Mouse (Mus musculus) MEL (cell line): Measurements from ENCODE around the gene Mettl27. TPM values are rescaled to one million over a fixed set of nuclear protein-coding genes. Genes with fewer than 3 reads are reported as not detected.

Experiments
- DNase-seq: peaks from one replicate; pipeline ENCODE4 v3.0.0; 2011; ENCODE audit warnings: low read depth, low spot score
- H3K27ac ChIP-seq: 2 replicates; pipeline ENCODE4 v1.5.1; 2012; ENCODE audit warnings: low read depth, mild to moderate bottlenecking, control low read depth, low read length, moderate library complexity; ENCODE audit not compliant: control insufficient read depth
- H3K27me3 ChIP-seq, 2 experiments: fragments of 150-350 bp in 1 of 2; sonication (generic) in 1 of 2; 2 replicates each; pipeline ENCODE4 v1.6.1; 2012; ENCODE audit warnings: low read length in 2 of 2, mild to moderate bottlenecking in 2 of 2, improper control_type of control experiment in 1 of 2, moderate library complexity in 1 of 2; ENCODE audit not compliant: insufficient read depth in 2 of 2, control insufficient read depth in 1 of 2
- H3K36me3 ChIP-seq, 2 experiments: 2 replicates each; pipeline ENCODE4 v1.6.1; 2012 to 2014; ENCODE audit warnings: low read length in 2 of 2, improper control_type of control experiment in 1 of 2, inconsistent platforms in 1 of 2, mild to moderate bottlenecking in 1 of 2; ENCODE audit not compliant: insufficient read depth in 2 of 2, control insufficient read depth in 1 of 2
- H3K4me1 ChIP-seq, 2 experiments: fragments of 150-350 bp in 1 of 2; sonication (generic) in 1 of 2; 2 replicates each; pipeline ENCODE4 v1.6.1; 2012; ENCODE audit warnings: low read length in 2 of 2, improper control_type of control experiment in 1 of 2, mild to moderate bottlenecking in 1 of 2; ENCODE audit not compliant: insufficient read depth in 2 of 2, control insufficient read depth in 1 of 2
- H3K4me3 ChIP-seq, 2 experiments: fragments of 150-350 bp in 1 of 2; sonication (generic) in 1 of 2; 2 replicates each; pipeline ENCODE4 v1.5.1; 2012; ENCODE audit warnings: low read depth in 2 of 2, low read length in 2 of 2, mild to moderate bottlenecking in 2 of 2, moderate library complexity in 2 of 2, control low read depth in 1 of 2, improper control_type of control experiment in 1 of 2; ENCODE audit not compliant: control insufficient read depth in 1 of 2, insufficient read depth in 1 of 2
- H3K79me2 ChIP-seq: 2 replicates; pipeline ENCODE4 v1.6.1; 2012; ENCODE audit warnings: mild to moderate bottlenecking, low read length, moderate library complexity; ENCODE audit not compliant: control insufficient read depth, poor library complexity, insufficient read depth
- H3K9ac ChIP-seq: 2 replicates; pipeline ENCODE4 v1.6.1; 2012; ENCODE audit warnings: low read depth, mild to moderate bottlenecking, control low read depth, low read length, moderate library complexity; ENCODE audit not compliant: control insufficient read depth, poor library complexity, severe bottlenecking
- H3K9me3 ChIP-seq: fragments of 150-350 bp; sonication (generic); replicated peaks from 2 replicates; pipeline ENCODE4 v1.6.1; 2012; ENCODE audit warnings: mild to moderate bottlenecking, low read length, improper control_type of control experiment, moderate library complexity; ENCODE audit not compliant: insufficient read depth
- CHD2 ChIP-seq: IDR thresholded peaks from 2 replicates; pipeline ENCODE4 v1.6.1; 2011; ENCODE audit warnings: low read length, improper control_type of control experiment
- CTCF ChIP-seq, 3 experiments: IDR thresholded peaks in 2 of 3; conservative IDR thresholded peaks in 1 of 3; 2 replicates each; pipeline ENCODE4 v1.5.1; 2011 to 2012; ENCODE audit warnings: low read length in 3 of 3, low read depth in 2 of 3, mild to moderate bottlenecking in 2 of 3, improper control_type of control experiment in 1 of 3, inconsistent platforms in 1 of 3, mixed read lengths in 1 of 3, moderate library complexity in 1 of 3; ENCODE audit not compliant: control insufficient read depth in 1 of 3, insufficient read depth in 1 of 3, poor library complexity in 1 of 3, severe bottlenecking in 1 of 3
- E2F4 ChIP-seq: IDR thresholded peaks from 2 replicates; pipeline ENCODE4 v1.6.1; 2011; ENCODE audit warnings: low read depth, low read length, improper control_type of control experiment, borderline replicate concordance
- EP300 ChIP-seq, 2 experiments: IDR thresholded peaks; 2 replicates each; pipeline ENCODE4 v1.6.1; 2011; ENCODE audit warnings: improper control_type of control experiment in 2 of 2, low read length in 2 of 2, low read depth in 1 of 2, mild to moderate bottlenecking in 1 of 2
- ETS1 ChIP-seq: IDR thresholded peaks from 2 replicates; pipeline ENCODE4 v1.6.1; 2012; ENCODE audit warnings: low read depth, mild to moderate bottlenecking, inconsistent platforms, low read length, improper control_type of control experiment, moderate library complexity
- GABPA ChIP-seq: IDR thresholded peaks from 2 replicates; pipeline ENCODE4 v1.6.1; 2012; ENCODE audit warnings: low read depth, mild to moderate bottlenecking, inconsistent platforms, low read length, improper control_type of control experiment, moderate library complexity
- HCFC1 ChIP-seq: IDR thresholded peaks from 2 replicates; pipeline ENCODE4 v1.6.1; 2012; ENCODE audit warnings: low read depth, mild to moderate bottlenecking, inconsistent platforms, low read length, improper control_type of control experiment, moderate library complexity
- KAT2A ChIP-seq: conservative IDR thresholded peaks from 2 replicates; pipeline ENCODE4 v1.6.1; 2012; ENCODE audit warnings: low read depth, low read length, improper control_type of control experiment, inconsistent platforms
- MAFK ChIP-seq: IDR thresholded peaks from 2 replicates; pipeline ENCODE4 v1.6.1; 2011; ENCODE audit warnings: low read depth, mild to moderate bottlenecking, low read length, improper control_type of control experiment, borderline replicate concordance
- MAX ChIP-seq: IDR thresholded peaks from 2 replicates; pipeline ENCODE4 v1.6.1; 2011; ENCODE audit warnings: low read length, improper control_type of control experiment
- MAZ ChIP-seq: IDR thresholded peaks from 2 replicates; pipeline ENCODE4 v1.6.1; 2012; ENCODE audit warnings: low read depth, mild to moderate bottlenecking, inconsistent platforms, low read length, improper control_type of control experiment
- MEF2A ChIP-seq: IDR thresholded peaks from 2 replicates; pipeline ENCODE4 v1.6.1; 2014; ENCODE audit warnings: low read depth, mild to moderate bottlenecking, inconsistent platforms, low read length, improper control_type of control experiment; ENCODE audit not compliant: poor library complexity, insufficient replicate concordance, severe bottlenecking; ENCODE audit errors: extremely low read depth
- MYB ChIP-seq: IDR thresholded peaks from 2 replicates; pipeline ENCODE4 v1.6.1; 2011; ENCODE audit warnings: mild to moderate bottlenecking, low read depth, low read length, improper control_type of control experiment
- MYC ChIP-seq: IDR thresholded peaks from 2 replicates; pipeline ENCODE4 v1.6.1; 2011; ENCODE audit warnings: low read depth, mild to moderate bottlenecking, low read length, improper control_type of control experiment, moderate library complexity
- NELFE ChIP-seq: IDR thresholded peaks from 2 replicates; pipeline ENCODE4 v1.6.1; 2011; ENCODE audit warnings: low read depth, low read length, improper control_type of control experiment
- NRF1 ChIP-seq: IDR thresholded peaks from 2 replicates; pipeline ENCODE4 v1.6.1; 2014; ENCODE audit warnings: low read depth, mild to moderate bottlenecking, inconsistent platforms, low read length, improper control_type of control experiment, moderate library complexity; ENCODE audit not compliant: poor library complexity, insufficient read depth, severe bottlenecking
- POLR2A ChIP-seq, 2 experiments: IDR thresholded peaks; 2 replicates each; pipeline ENCODE4 v1.6.1; 2011 to 2012; ENCODE audit warnings: low read length in 2 of 2, mild to moderate bottlenecking in 2 of 2, control low read depth in 1 of 2, improper control_type of control experiment in 1 of 2, low read depth in 1 of 2, moderate library complexity in 1 of 2; ENCODE audit not compliant: control insufficient read depth in 1 of 2, insufficient read depth in 1 of 2, poor library complexity in 1 of 2
- POLR2AphosphoS2 ChIP-seq: IDR thresholded peaks from 2 replicates; pipeline ENCODE4 v1.6.1; 2011; ENCODE audit warnings: low read length, improper control_type of control experiment
- RAD21 ChIP-seq: IDR thresholded peaks from 2 replicates; pipeline ENCODE4 v1.6.1; 2011; ENCODE audit warnings: mild to moderate bottlenecking, low read depth, low read length, improper control_type of control experiment
- TAL1 ChIP-seq: IDR thresholded peaks from 2 replicates; pipeline ENCODE4 v1.6.1; 2012; ENCODE audit warnings: mild to moderate bottlenecking, inconsistent platforms, low read length, moderate library complexity, mixed read lengths
- TBP ChIP-seq: IDR thresholded peaks from 2 replicates; pipeline ENCODE4 v1.8.0; 2011; ENCODE audit warnings: low read depth, low read length, improper control_type of control experiment
- TCF12 ChIP-seq: IDR thresholded peaks from 2 replicates; pipeline ENCODE4 v1.6.1; 2014; ENCODE audit warnings: low read depth, mild to moderate bottlenecking, inconsistent platforms, low read length, improper control_type of control experiment, moderate library complexity
- UBTF ChIP-seq: IDR thresholded peaks from 2 replicates; pipeline ENCODE4 v1.6.1; 2012; ENCODE audit warnings: low read depth, mild to moderate bottlenecking, inconsistent platforms, low read length, improper control_type of control experiment, moderate library complexity, borderline replicate concordance; ENCODE audit not compliant: insufficient read depth
- USF2 ChIP-seq, 2 experiments: IDR thresholded peaks; 2 replicates each; pipeline ENCODE4 v1.6.1; 2011 to 2012; ENCODE audit warnings: improper control_type of control experiment in 2 of 2, low read length in 2 of 2, borderline replicate concordance in 1 of 2, inconsistent platforms in 1 of 2, low read depth in 1 of 2, mild to moderate bottlenecking in 1 of 2; ENCODE audit not compliant: insufficient read depth in 1 of 2
- ZKSCAN1 ChIP-seq: IDR thresholded peaks from 2 replicates; pipeline ENCODE4 v1.6.1; 2012; ENCODE audit warnings: low read depth, mild to moderate bottlenecking, inconsistent platforms, low read length, improper control_type of control experiment, moderate library complexity
- ZMIZ1 ChIP-seq: IDR thresholded peaks from 2 replicates; pipeline ENCODE4 v1.6.1; 2012; ENCODE audit warnings: low read depth, mild to moderate bottlenecking, inconsistent platforms, low read length, improper control_type of control experiment, moderate library complexity
- ZNF384 ChIP-seq: IDR thresholded peaks from 2 replicates; pipeline ENCODE4 v1.6.1; 2012; ENCODE audit warnings: low read depth, mild to moderate bottlenecking, inconsistent platforms, low read length, improper control_type of control experiment
- polyA plus RNA-seq, 2 experiments: library from polyadenylated mRNA; stranded (reverse) in 1 of 2; unstranded in 1 of 2; fragments of >175 nt in 1 of 2; fragments of >200 nt in 1 of 2; gene quantifications; 2 replicates each; pipeline versions ENCODE4 v1.2.1 to v1.2.4; 2012; ENCODE audit warnings: low replicate concordance in 2 of 2, low read depth in 1 of 2; ENCODE audit not compliant: insufficient read length in 2 of 2, insufficient read depth in 1 of 2, missing spikeins in 1 of 2
- total RNA-seq: library from RNA; depleted of rRNA; stranded (reverse); fragments of 300-350 nt; gene quantifications from 2 replicates; pipeline ENCODE4 v1.2.3, GENCODE M21; 2012

Mettl27 gene
- total and polyA plus RNA-seq, 3 experiments = 0.96 to 3.1 TPM; not detected in 1

DNA sequence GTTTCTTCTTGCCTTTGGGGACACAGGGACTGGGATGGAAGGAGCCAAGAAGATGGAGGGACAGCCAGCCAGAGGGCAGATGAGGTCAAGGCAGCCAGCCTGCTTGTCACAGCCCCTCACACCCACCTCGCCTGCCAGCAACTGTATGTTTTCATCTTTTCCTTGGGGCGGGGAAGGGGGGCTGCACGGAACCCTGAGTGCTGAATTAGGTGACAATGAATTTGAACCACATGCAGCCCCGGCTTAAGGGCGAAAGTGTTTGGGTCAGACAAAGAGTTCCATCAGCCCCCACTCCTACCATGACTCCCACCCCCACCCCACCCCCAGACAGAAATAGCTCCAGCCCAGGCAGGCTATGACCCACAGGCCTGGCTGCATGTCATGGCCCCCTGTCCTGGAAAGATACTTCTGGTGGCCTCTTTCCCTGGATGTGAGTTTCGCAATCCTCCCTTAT lies 41.5 kb upstream of the Mettl27 start:
- no peaks in the 10 kb centered on the region for H3K9me3 ChIP-seq
- DNase-seq = no peak
- no peak overlapping the region for H3K4me3 ChIP-seq
- no peak overlapping the region for H3K9ac ChIP-seq
- H3K27me3 ChIP-seq = peaks cover 5% of the 10 kb centered on the region in 2 experiments
- H3K36me3 ChIP-seq = no peaks in the 10 kb centered on the region
- H3K79me2 ChIP-seq = no peaks in the 10 kb centered on the region
- no peaks in the 10 kb centered on the region for H3K4me1 ChIP-seq
- TF ChIP-seq ZNF384 (no peak), CTCF (IDR thresholded peaks at IDR 0.05 in 2 of 3, conservative IDR thresholded peaks at IDR 0.05 in 1 of 3; ENCODE audit: control insufficient read depth in 1 of 3, insufficient read depth in 1 of 3, low read depth in 2 of 3, low read length in 3 of 3, poor library complexity in 1 of 3, severe bottlenecking in 1 of 3) (no peak), HCFC1 (no peak), TBP (no peak), TAL1 (no peak), GABPA (no peak), E2F4 (no peak), MYB (no peak), MAFK (no peak), ZKSCAN1 (no peak), MYC (no peak), RAD21 (no peak), MAZ (no peak), EP300 (IDR thresholded peaks at IDR 0.05; ENCODE audit: low read depth in 1 of 2, low read length in 2 of 2) (no peak), POLR2A (IDR thresholded peaks at IDR 0.05; ENCODE audit: control insufficient read depth in 1 of 2, insufficient read depth in 1 of 2, low read depth in 1 of 2, low read length in 2 of 2, poor library complexity in 1 of 2) (no peak), UBTF (no peak), MAX (no peak), NRF1 (no peak), NELFE (no peak), ETS1 (no peak)
- no peak overlapping the region for H3K27ac ChIP-seq

DNA sequence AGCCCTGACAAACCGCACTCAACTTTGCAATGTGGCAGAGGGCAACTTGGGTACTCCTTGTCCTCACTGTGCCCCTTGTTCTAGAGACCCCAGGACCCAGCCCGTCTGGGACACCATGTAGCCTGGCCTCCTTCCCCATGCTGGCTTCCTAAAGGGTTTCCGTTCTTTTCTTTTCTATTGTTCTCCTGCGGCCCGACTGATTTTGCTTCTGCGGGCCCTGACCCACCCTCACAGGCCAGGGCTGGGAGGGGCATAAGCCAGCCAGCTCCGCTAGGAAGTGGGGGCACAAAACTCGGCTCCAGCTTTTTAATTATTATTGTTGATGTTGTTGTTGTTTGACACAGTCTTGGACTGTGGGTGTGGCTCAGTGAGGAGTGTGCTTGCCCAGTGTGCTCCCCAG lies 40.6 kb upstream of the Mettl27 start:
- no peaks in the 10 kb centered on the region for H3K79me2 ChIP-seq
- no peak for TF ChIP-seq TCF12
- no peak for TF ChIP-seq NRF1
- no peak for TF ChIP-seq MEF2A
- no peak for TF ChIP-seq KAT2A
- TF ChIP-seq TBP = no peak
- no peak for TF ChIP-seq POLR2A (IDR thresholded peaks at IDR 0.05; ENCODE audit: control insufficient read depth in 1 of 2, insufficient read depth in 1 of 2, low read depth in 1 of 2, low read length in 2 of 2, poor library complexity in 1 of 2)
- TF ChIP-seq USF2 (IDR thresholded peaks at IDR 0.05; ENCODE audit: borderline replicate concordance in 1 of 2, insufficient read depth in 1 of 2, low read depth in 1 of 2, low read length in 2 of 2) = no peak
- no peak for TF ChIP-seq ZMIZ1
- TF ChIP-seq MAFK = no peak
- no peak for TF ChIP-seq CHD2
- no peak for TF ChIP-seq POLR2AphosphoS2
- no peaks in the 10 kb centered on the region for H3K4me1 ChIP-seq
- no peaks in the 10 kb centered on the region for H3K36me3 ChIP-seq
- no peak for DNase-seq
- no peaks in the 10 kb centered on the region for H3K9me3 ChIP-seq
- H3K27ac ChIP-seq = no peak overlapping the region
- no peak overlapping the region for H3K9ac ChIP-seq
- peaks cover 5% of the 10 kb centered on the region in 2 experiments for H3K27me3 ChIP-seq
- no peak overlapping the region for H3K4me3 ChIP-seq
